Mouse (Mus musculus) right cerebral cortex, postnatal 36 days (tissue): ENCODE measurements around the gene Tex50.
"Not testable (repeated sequence)": the region's sequence is repeated elsewhere in the genome, so short reads cannot be mapped to it uniquely, and the experiment has no call there.

Source experiments
- DNase-seq, 2 experiments: peaks; one replicate each; pipeline ENCODE4 v3.0.0; 2022; ENCODE audit warnings: low spot score in 2 of 2, mixed read lengths in 1 of 2

Gene Tex50

DNA sequence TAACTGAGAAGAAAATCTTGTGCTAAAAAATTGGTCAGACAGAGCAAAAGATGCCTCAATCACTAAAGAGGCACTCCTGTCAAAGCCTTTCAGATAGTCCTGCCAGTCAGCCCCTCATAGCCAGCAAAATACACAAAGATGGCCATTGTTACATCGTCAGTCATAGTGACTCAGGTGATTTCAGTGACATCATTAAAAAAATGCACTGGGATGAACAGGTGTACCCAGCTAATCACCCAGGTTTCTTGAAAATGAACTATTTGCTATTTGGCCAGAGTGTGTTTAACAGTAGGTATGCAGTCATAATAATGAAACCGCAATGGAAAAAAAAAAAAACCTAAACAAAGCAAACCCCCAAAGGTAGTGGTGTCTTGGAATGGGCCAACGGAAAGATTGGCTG, at the start of gene Tex50:
Gene Tex50, minus strand, starts transcription at position 101 of the 400 bp plus-strand sequence.
- no peak for DNase-seq

DNA sequence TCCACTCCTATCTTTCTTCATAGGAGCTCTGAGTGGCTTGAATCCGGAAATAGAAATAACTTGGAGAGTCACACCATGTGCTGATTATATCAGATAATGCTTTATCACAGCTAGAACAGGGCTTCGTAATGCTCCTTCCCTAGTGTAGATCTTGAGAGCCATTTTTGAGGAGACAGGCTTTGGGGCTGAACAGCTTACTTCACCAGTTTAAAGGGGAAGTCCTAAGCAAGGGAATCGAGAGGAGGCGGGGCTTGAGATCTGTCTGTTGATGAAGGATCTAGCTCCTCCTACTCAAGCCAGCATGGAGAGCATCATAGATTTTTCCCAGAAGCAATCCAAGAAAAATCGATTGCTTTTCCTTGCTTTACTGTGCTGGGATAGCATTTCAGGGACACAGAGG, 40.7 kb upstream of the Tex50 start:
- no peak for DNase-seq

DNA sequence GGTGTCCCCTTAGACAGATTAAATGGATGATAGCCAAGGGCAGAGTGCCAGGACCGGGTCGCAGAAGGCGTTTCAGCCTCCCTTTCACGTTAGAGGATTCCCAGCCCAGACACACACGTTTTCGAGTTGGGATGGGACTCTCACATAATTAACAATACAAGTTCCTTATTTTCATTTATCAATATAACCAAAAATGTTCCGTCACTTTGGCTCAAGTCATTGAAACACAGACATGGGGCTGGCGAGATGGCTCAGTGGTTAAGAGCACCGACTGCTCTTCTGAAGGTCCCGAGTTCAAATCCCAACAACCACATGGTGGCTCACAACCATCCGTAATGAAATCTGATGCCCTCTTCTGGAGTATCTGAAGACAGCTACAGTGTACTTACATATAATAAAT, 37.2 kb upstream of the Tex50 start:
- DNase-seq = not testable (repeated sequence)

DNA sequence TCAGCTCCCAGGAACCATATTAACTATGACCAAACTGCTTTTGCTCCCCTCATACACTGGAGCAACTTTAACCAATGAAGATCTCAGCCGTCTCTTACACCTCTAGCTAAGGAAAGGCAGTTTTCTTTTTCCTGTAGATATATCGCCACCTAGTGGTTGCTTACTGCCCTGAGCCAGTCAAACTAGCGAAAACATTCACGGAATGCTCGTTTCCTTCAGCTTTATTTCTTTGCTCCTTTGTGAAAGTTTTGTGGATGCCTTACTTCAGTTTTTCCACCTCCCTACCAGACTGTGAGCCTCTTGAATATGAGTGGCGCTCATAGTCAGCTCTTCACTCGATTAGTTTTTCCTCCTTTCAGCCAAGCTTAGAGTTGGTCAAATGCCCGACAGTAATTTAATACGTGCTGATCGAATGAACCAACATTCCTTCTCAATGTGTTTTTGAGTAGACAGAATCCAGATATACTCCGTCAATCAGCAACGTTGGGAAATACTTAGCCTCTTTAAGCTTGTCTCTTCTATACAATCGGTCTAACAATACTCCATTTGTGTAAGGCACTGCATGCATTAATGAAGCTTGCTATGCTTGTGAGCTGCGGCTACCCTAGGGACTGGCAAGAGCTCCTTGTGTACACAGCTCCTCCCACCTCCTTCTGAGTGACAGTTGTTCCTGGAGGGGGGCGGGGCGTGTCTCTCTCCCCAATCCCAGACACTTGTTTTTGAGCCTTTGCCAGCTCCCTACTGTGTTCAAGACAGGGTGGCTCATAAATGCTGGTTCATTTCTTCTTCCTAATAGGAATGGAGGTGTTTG, 36.6 kb upstream of the Tex50 start:
- DNase-seq = peak; percentile 52

DNA sequence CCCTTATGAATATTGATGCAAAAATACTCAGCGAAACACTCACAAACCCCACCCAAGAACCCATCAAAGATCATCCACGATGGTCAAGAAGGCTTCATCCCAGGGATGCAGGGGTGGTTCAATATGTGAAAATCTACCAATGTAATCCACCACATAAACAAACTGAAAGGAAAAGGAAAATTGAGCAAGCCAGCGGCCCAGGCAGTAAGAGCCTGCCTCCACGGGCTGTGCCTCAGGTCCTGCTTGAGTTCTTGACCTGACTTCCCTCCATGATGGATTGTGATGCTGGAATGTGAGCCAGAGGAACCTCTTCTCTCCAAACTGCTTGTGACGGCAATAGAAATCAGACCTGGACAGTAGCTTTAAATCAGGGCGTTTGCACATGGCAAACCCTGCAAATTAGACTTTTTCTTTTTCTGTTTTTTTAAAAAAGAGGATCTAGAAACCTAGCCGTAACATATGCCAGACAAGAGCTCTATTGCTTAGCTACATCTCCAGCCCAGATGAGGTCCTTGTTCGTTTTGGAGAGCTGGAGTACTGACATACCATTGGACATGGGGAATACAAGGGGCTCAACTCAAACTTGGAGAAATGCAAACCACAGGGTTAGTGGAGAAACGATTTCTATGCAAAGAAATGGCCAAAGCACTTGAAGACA, 31.3 kb upstream of the Tex50 start:
- DNase-seq = no peak

DNA sequence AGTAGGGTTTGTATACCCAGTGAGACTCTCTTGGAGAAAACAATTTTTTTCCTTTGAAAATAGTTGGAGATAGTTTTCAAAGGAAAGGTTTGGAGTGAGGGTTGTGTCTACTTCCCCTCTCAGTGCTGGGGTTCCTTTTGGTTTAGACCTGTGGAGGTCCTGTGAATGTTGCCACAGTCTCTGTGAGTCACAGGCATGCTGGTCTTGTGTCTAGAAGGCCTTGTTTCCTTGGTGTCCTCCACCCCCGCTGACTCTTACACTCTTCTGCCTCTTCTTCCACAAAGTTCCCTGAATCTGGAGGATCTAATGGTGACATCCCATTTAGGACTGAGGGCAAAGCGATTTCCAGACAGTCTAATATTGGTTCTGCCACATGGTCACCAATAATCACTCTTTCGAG, 26.3 kb upstream of the Tex50 start:
- no peak for DNase-seq

DNA sequence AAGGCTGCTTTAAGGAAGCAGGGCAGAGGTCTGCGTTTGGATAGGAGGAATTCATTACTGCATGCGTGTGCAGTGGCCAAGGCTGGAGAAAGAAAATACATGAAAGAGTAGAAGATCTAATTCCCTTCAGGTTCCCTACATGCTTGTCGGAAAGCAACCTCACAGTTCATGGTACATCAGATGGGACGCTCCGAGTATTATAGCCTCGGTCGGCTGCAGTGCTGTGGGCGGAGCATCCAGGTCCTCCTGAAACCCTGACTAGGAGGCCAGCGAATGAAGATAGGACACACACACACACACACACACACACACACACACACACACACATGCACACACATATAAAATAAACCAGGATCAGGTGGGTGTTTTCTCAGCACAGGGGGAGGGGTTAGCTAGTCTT, 24.6 kb upstream of the Tex50 start:
- no peak for DNase-seq

DNA sequence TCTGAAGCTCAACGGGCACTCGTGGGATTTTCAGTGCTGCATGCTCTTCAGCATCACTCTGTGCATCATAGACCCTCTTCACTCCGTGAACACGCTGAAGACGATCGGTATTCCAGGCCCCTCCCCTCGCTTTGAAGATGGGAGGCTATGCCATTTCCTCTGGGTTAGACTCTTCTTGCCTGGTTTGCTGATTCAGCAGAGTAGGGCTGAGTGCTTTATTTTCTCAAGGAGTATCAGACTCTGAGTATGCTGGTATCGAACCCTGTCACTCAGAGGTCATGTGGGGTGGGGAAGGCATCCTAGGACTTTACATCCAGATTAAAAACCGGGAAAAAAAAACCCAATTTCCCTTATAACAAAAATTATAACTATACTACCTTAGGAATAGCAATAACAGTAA, 23.3 kb upstream of the Tex50 start:
- no peak for DNase-seq

DNA sequence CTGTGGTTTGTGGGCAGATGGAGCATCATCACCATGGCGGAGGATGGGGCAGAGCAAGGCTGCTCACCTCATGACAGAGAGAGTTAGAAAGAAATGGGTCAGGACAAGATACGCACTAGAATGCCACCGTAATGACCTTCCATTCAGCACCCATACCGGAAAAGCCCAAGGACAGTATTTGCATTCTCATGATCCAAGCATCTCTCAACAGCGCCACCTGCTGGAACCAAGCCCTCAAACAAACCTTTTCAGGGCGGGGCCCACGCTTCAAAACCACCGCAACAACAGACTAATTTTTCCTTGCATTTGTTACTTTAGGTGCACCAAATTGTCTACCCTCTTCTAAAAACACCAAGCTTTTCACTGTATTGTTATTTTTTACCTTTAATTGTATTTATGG, 21.6 kb upstream of the Tex50 start:
- peak in 1 of 2 experiments; percentile 7 for DNase-seq

DNA sequence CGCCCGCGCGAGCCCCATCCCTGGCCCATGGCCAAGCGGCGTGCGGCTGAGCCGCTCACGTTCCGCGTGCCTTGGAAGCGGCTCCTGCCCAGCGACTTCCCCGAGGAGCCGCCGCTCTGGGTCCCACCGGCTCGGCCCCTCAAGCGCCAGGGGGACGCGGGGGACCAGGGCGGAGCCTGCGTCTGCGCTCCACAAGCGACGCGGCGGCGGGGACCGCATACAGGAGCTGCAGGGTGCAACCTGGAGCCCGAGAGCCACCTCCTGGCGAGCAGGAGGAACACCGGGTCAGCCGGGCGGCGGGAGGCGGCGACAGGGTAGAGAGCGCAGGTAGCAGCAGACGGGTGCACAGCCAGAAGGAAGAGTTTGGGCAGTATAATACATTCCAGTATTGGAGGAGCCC, 11.5 kb upstream of the Tex50 start:
- peak; percentile 41 to 60 for DNase-seq

DNA sequence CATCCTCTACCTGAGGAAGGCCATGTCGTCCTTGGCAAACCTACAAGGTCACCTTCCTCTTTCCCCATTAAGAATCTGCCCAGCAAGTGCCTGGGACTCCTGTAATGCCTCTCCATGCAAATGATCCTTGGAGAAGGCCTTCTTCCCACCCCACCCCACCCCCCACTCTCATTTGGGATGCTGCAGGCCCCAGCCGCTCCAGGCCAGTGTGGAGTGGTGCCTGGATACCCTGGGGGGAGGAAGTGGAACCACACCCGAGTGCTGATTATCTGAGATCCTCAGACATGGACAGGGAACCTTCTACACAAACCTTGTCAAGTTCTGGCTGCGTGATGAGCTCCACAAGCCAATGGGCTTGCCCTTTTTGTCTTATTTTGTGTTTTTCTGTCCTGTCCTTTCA, 1.2 kb upstream of the Tex50 start:
- no peak for DNase-seq

DNA sequence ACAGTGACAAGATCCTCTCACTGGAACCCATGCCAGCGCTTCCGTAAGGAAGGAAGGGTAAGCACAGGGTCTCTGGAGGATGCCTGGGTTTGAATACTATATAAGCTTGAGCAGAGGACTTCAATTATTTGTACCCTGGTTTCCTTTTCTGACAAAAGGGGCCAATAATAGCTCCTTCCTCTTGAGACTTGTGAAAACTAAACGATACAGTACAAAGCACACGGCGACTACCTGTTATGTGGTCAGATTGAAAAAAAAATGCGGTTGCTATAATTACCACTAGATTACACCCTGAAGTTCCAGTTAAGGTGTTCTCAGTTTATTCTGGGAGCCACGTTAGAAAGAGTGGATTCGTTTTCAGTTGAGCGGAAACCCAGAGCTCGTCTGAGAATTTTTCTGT, 2.6 kb downstream of the Tex50 start:
- no peak for DNase-seq

DNA sequence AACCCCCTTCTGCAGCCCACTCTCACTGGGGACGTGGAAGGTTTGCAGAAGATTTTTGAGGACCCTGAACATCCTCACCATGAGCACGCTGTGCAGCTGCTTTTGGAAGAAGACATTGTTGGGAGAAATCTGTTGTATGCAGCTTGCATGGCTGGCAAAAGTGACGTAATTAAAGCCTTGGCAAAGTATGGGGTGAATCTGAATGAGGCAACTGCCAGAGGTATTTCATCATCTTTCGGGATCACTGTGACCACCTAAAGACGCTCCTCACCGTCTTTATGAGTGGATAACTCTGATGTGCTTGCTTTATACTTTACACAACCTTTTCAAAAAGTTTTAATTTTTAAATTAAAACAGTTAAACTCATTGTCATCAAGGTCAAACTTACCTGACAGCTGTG, 8.0 kb downstream of the Tex50 start:
- DNase-seq = no peak

DNA sequence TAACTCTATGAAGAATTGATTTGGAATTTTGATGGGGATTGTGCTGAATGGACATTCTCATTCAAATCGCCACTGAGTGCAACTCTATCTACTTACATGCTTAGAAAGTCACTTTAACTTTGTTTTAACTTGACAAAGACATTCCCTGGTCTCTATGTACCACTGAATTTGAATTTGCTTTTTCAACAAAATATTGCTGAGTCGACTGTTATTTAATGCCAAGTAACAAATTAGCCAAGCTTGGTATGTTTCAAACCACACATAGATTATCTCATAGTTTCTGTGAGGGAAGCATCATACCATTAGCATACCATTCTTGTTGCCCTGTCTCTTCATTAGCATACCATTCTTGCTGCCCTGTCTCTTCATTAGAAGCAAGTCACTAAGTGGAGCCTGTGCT, 11.2 kb downstream of the Tex50 start:
- no peak for DNase-seq

DNA sequence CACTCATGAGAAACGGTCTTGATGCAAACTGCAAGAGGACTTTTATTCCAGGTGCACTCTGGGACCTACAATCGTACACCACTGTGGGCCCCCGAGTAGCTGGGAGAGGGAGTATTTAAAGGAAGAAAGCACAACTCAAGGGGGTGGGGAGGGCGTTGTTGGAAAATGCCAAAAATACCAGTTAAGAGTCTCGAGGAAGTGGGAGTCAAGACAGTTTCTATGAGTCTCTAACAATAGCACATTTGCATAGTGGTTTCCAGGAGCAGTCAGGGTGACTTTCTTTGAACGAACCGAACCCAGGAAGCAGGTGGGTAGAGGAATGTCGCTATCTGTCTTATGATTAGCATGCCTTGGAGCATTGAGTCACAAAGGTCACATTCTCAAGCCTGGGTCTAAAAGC, 13.5 kb downstream of the Tex50 start:
- DNase-seq = peak in 1 of 2 experiments; percentile 13

DNA sequence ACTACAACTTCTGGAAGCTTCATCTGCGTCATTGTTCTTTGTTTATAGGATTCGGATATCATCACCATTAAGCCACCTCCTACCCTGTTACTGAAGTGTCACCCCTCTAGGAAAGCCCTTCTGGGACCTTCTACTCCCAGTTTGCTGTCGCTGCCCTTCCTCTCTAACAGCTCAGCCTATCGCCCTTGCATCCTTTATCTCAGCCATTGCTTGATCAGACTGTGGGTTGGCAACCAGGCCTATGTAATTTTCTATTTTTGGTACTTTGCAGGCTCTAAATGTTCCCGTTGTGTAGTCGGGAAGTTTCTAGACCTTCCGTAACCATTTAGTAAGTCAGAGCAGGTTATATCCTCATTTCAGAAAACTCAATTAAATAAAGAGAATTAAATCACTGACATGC, 15.9 kb downstream of the Tex50 start:
- DNase-seq = peak in 1 of 2 experiments; percentile 13

DNA sequence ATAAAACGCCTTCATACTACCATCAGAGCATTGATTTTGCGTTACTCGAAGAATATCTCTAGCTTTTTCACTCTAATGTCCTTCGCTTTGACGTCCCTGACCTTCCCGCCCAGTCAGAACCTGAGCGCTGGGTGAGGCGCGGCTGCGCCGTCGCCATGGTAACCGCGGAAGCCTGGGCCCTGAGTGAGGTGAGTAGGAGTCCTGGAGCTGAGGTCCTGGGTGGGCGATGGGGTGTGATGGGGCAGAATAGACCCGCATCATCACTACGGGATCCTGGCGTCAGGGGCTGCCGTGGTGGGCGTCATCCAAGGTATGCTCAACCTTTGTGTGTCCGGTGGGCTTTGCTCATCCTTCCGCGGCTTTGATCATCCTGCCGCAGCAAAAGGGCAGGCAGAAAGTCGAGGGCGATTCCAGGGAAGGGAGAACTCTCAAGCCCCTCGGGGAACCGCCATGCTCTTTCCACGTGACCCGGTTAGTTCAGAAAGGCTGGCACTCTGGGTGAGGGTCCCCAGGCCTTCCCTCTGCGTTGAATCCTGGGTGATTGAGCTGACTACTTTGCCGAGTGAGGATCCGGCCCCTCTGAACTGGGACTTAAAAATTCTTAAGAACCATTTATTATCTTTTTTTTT, 16.5 kb downstream of the Tex50 start, which contains the start of gene Ankrd45:
Gene Ankrd45, plus strand, starts transcription at position 161 of the 629 bp plus-strand sequence.
- peak; percentile 56 to 68 for DNase-seq

DNA sequence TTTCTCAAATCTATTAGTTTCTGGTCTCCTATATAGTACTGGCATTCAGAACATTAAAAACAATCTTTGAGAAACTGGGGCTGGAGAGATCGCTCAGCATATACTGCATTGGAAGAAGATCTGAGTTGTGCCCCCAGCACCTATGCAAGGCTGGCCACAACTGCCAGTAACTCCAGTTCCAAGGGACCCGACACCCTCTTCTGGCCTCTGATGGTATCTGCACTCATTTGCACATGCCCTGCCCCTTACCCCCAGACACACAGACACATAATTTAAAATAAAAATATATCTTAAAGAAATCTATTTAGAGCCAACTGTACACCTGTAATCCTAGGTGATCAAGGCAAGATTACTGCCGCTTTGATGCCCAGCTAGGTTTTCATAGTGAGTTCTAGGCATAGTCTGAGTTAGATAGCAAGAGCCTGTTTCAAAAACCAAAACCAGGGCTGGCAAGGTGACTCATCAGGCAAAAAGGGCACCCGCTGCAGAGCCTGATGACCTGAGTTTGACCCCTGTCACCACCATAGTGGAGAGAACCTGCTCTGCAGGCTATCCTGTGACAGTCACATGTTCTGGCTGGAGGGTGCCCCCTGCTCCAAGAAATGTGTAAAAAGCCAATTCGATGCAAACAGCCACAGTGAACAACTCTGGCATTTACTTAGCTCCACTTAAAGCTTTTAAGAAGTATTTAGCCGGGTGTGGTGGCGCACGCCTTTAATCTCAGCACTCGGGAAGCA, 18.9 kb downstream of the Tex50 start:
- DNase-seq = no peak

DNA sequence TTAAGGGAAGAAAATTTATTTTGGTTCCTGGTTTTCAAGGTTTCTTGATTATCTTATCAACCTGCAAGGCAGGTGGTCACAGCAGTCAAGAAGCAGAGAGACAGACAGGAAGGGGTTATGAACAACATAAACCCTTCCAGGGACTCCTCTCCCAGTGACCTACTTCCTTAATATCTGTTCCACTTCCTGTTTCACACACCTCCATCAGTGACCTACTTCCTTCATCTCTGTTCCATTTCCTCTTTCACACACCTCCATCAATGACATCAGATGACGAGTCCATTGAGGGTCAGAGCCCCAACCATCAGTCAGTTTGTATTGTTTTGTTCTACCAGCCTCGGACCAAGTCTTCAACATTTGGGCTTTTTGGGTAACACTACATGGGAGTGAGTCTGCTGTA, 19.6 kb downstream of the Tex50 start:
- DNase-seq = no peak

DNA sequence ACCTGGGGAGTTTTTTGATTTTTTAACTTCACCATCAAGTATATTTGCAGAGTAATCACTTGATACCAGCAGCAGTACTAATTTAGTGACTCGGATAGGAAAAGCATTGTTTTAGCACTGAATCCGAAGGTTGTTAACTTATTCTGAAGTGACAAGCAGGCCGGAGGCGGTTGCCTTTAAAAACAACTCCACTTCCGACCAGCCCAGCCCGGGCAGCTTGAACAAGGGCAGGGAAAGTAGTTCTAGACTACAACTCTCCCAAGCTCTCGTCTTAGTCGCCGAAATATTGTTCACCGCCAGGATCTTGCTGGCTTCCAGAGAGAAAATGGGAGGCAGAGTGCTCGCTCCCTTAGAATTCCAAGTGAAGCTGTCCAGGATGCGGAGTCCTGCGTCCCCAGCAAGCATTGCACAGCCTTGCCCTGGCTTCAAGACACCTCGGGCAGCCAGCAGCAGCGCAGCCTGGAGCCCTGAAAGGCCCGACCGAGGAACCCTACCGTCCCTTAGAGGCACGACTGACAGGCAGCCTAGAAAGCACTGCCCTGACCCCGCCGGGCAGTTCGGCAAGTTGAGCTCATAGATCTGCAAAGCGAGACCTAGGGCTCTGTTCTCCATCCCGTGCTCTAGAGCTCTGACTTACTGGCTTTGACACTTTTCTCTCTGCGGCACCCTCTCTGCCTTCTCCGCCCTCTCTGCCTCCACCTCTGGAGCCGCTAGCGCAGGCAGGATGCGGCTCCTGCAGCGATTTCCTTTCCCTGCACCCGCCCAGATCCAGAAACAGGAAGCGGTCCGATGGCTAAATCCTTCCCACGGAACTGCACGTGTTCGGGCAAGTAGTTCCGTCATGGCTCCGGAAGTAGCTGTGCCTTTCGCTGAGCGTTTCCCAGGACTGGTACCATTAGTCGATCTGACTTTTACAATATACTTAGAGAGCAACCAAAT, 28.1 kb downstream of the Tex50 start, which contains the start of gene Klhl20:
Gene Klhl20, minus strand, starts transcription at position 786 of the 939 bp plus-strand sequence.
- DNase-seq = peak; percentile 87 to 90

DNA sequence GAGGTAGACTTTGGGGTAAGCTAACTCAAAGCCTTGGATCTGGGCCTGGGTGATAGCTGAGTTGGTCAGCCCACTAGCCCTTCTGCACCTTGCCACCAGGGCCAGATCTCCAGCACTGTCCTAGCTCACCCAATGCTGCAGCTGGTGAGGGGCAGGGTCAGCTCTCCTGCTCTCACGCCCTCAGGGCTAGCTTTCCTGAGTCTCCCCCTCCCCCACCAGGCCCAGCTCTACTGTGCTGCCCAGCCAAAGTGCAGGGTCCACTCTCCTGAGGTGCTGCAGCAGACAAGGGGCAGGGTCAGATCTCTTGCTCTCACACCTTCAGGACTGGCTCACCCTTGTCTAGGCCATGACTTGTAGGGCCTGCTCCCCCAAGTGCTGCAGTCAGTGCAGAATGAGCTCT, 32.7 kb downstream of the Tex50 start:
- no peak for DNase-seq
